ENCODE assay signal across 8 mouse cellular contexts in genomic region chr10:127210961-127211405, GRCm38 (mm10). TPM values are rescaled to one million over a fixed set of nuclear protein-coding genes. Genes with fewer than 3 reads are reported as not detected.
A peak's percentile ranks its signal among the peaks of the same experiment; 100 is the strongest.
DNase-seq lines count a peak whose midpoint lies in the region; ATAC-seq and TF ChIP-seq lines count a peak whose summit lies in the region.

No protein-coding gene starts in this region.

- H3K4me3 ChIP-seq in thymus, adult 2 months (ENCODE audit: control insufficient read depth, insufficient read depth, low read length), result peak overlapping the region; percentile 83
- peak overlapping the region; percentile 81 for H3K4me3 ChIP-seq in lung, embryonic 14.5 days (ENCODE audit: low read depth, low read length)
- H3K4me3 ChIP-seq in stomach, embryonic 15.5 days (replicated peaks), result peak overlapping the region; percentile 69

- no peaks in the 10 kb centered on the region for H3K9me3 ChIP-seq in lung, embryonic 14.5 days (ENCODE audit: low read depth, low read length)
- no peaks in the 10 kb centered on the region for H3K9me3 ChIP-seq in stomach, embryonic 15.5 days

- H3K9ac ChIP-seq in lung, embryonic 14.5 days, result peak overlapping the region; percentile 75
- H3K9ac ChIP-seq in stomach, embryonic 15.5 days, result peak overlapping the region; percentile 70; the same call in 1 of the 2 replicates

- peak overlapping the region; percentile 91 for H3K4me2 ChIP-seq in lung, embryonic 14.5 days
- peak overlapping the region; percentile 82 for H3K4me2 ChIP-seq in stomach, embryonic 15.5 days

- no peak for TF ChIP-seq CTCF in thymus, adult 2 months (IDR thresholded peaks at IDR 0.05; ENCODE audit: borderline replicate concordance, control insufficient read depth, extremely low read depth, insufficient read depth, low read length, poor library complexity)
- TF ChIP-seq CTCF in lung, embryonic 14.5 days (IDR thresholded peaks at IDR 0.05; ENCODE audit: low read depth), result no peak

- peak; percentile 75 for ATAC-seq in erythroid progenitor cell, adult 5-6 weeks (replicated peaks; ENCODE audit: low FRiP score, poor library complexity, severe bottlenecking)
- peak; percentile 72 for ATAC-seq in lung, embryonic 14.5 days (ENCODE audit: insufficient read depth)
- peak; percentile 47 for ATAC-seq in stomach, embryonic 15.5 days (ENCODE audit: insufficient read depth, low FRiP score, low read depth)

- no peaks in the 10 kb centered on the region; the same call in 1 of the 2 replicates for H3K36me3 ChIP-seq in thymus, adult 2 months (ENCODE audit: control insufficient read depth, insufficient read depth, low read length)
- H3K36me3 ChIP-seq in lung, embryonic 14.5 days (ENCODE audit: insufficient read depth), result peaks cover 23% of the 10 kb centered on the region
- H3K36me3 ChIP-seq in stomach, embryonic 15.5 days, result no peaks in the 10 kb centered on the region

- H3K27me3 ChIP-seq in thymus, adult 2 months (ENCODE audit: control insufficient read depth, insufficient read depth, low read length), result no peaks in the 10 kb centered on the region
- H3K27me3 ChIP-seq in lung, embryonic 14.5 days (ENCODE audit: insufficient read depth, low read length), result no peaks in the 10 kb centered on the region
- H3K27me3 ChIP-seq in stomach, embryonic 15.5 days (replicated peaks), result no peaks in the 10 kb centered on the region

- peaks cover 15% of the 10 kb centered on the region for H3K4me1 ChIP-seq in thymus, adult 2 months (replicated peaks; ENCODE audit: control insufficient read depth, insufficient read depth, low read length)
- no peaks in the 10 kb centered on the region for H3K4me1 ChIP-seq in lung, embryonic 14.5 days (ENCODE audit: insufficient read depth)
- H3K4me1 ChIP-seq in stomach, embryonic 15.5 days, result peaks cover 18% of the 10 kb centered on the region

- no peak overlapping the region for H3K27ac ChIP-seq in thymus, adult 2 months (ENCODE audit: control insufficient read depth, insufficient read depth, low read length)
- no peak overlapping the region for H3K27ac ChIP-seq in lung, embryonic 14.5 days (ENCODE audit: low read depth)
- H3K27ac ChIP-seq in stomach, embryonic 15.5 days, result peak overlapping the region; percentile 49; the same call in 1 of the 2 replicates

- 2% methylated on average over 25 of the region's 25 CpGs for WGBS in thymus, adult 2 months
- under 1% methylated on average over 24 of the region's 25 CpGs for WGBS in lung, embryonic 14.5 days
- WGBS in stomach, embryonic 15.5 days, result 1% methylated on average over 25 of the region's 25 CpGs

- TF ChIP-seq POLR2A in thymus, adult 2 months (IDR thresholded peaks at IDR 0.05; ENCODE audit: control insufficient read depth, extremely low read depth, insufficient read depth, low read length, poor library complexity), result no peak

- no peak for DNase-seq in thymus, adult 2 months
- no peak for DNase-seq in thymus, postnatal 0 days (ENCODE audit: low spot score)
- DNase-seq in kidney, adult 18-20 months, result peak; percentile 82
- DNase-seq in lung, embryonic 14.5 days, result peak; percentile 53
- DNase-seq in right cerebral cortex, postnatal 14 days, result no peak
- no peak for DNase-seq in cerebellum, postnatal 25 days

RNA-seq across cellular contexts. Expression of gene Pip4k2c, which starts 0.4 kb away (rescaled TPM):
- polyA plus RNA-seq in thymus, adult 2 months (2012; rRNA removed), result 34.4 and 36.1 TPM in 2 replicates
- 24.1 and 24.4 TPM in 2 replicates for polyA plus RNA-seq in thymus, postnatal 0 days (2015; fragmentation: Nextera tagmentation; extraction: Ambion mirVana)
- 31.4 and 61.6 TPM in 2 replicates for total RNA-seq in erythroid progenitor cell, adult 5-6 weeks (2015; ENCODE audit: low replicate concordance)
- 37.8 and 46.2 TPM in 2 replicates for total RNA-seq in erythroid progenitor cell, adult 5-6 weeks (2017; ENCODE audit: low replicate concordance)
- 17.8 and 21.0 TPM in 2 replicates for polyA plus RNA-seq in lung, embryonic 14.5 days (2014; fragmentation: Nextera tagmentation; extraction: Ambion mirVana)
- polyA plus RNA-seq in stomach, embryonic 15.5 days (2015; fragmentation: Nextera tagmentation; extraction: Ambion mirVana), result 29.9 and 32.3 TPM in 2 replicates

RNA-seq across cellular contexts. Expression of gene Dtx3, which starts 15.5 kb away (rescaled TPM):
- 222 and 263 TPM in 2 replicates for polyA plus RNA-seq in thymus, adult 2 months (2012; rRNA removed)
- 42.7 and 47.3 TPM in 2 replicates for polyA plus RNA-seq in thymus, postnatal 0 days (2015; fragmentation: Nextera tagmentation; extraction: Ambion mirVana)
- 18.9 and 22.0 TPM in 2 replicates for total RNA-seq in erythroid progenitor cell, adult 5-6 weeks (2015; ENCODE audit: low replicate concordance)
- total RNA-seq in erythroid progenitor cell, adult 5-6 weeks (2017; ENCODE audit: low replicate concordance), result 6.3 and 11.9 TPM in 2 replicates
- polyA plus RNA-seq in lung, embryonic 14.5 days (2014; fragmentation: Nextera tagmentation; extraction: Ambion mirVana), result 81.4 and 92.4 TPM in 2 replicates
- 90.4 and 106 TPM in 2 replicates for polyA plus RNA-seq in stomach, embryonic 15.5 days (2015; fragmentation: Nextera tagmentation; extraction: Ambion mirVana)

RNA-seq across cellular contexts. Expression of gene Arhgef25, which starts 21.1 kb away (rescaled TPM):
- polyA plus RNA-seq in thymus, adult 2 months (2012; rRNA removed), result 4.2 and 5.6 TPM in 2 replicates
- 3.7 and 4.5 TPM in 2 replicates for polyA plus RNA-seq in thymus, postnatal 0 days (2015; fragmentation: Nextera tagmentation; extraction: Ambion mirVana)
- 0.72 TPM in 1 of 2 replicates, not detected in the other for total RNA-seq in erythroid progenitor cell, adult 5-6 weeks (2015; ENCODE audit: low replicate concordance)
- 0.13 and 10.1 TPM in 2 replicates for total RNA-seq in erythroid progenitor cell, adult 5-6 weeks (2017; ENCODE audit: low replicate concordance)
- polyA plus RNA-seq in lung, embryonic 14.5 days (2014; fragmentation: Nextera tagmentation; extraction: Ambion mirVana), result 45.8 and 48.7 TPM in 2 replicates
- polyA plus RNA-seq in stomach, embryonic 15.5 days (2015; fragmentation: Nextera tagmentation; extraction: Ambion mirVana), result 65.9 and 69.9 TPM in 2 replicates

RNA-seq across cellular contexts. Expression of gene Slc26a10, which starts 30.5 kb away (rescaled TPM):
- polyA plus RNA-seq in thymus, adult 2 months (2012; rRNA removed), result 3.6 and 6.4 TPM in 2 replicates
- 1.6 and 2.6 TPM in 2 replicates for polyA plus RNA-seq in thymus, postnatal 0 days (2015; fragmentation: Nextera tagmentation; extraction: Ambion mirVana)
- not detected in 2 replicates for total RNA-seq in erythroid progenitor cell, adult 5-6 weeks (2015; ENCODE audit: low replicate concordance)
- total RNA-seq in erythroid progenitor cell, adult 5-6 weeks (2017; ENCODE audit: low replicate concordance), result not detected in 2 replicates
- 0.09 and 0.27 TPM in 2 replicates for polyA plus RNA-seq in lung, embryonic 14.5 days (2014; fragmentation: Nextera tagmentation; extraction: Ambion mirVana)
- polyA plus RNA-seq in stomach, embryonic 15.5 days (2015; fragmentation: Nextera tagmentation; extraction: Ambion mirVana), result 1.1 and 1.3 TPM in 2 replicates

RNA-seq across cellular contexts. Expression of gene B4galnt1, which starts 46.0 kb away (rescaled TPM):
- polyA plus RNA-seq in thymus, adult 2 months (2012; rRNA removed), result 196 and 239 TPM in 2 replicates
- polyA plus RNA-seq in thymus, postnatal 0 days (2015; fragmentation: Nextera tagmentation; extraction: Ambion mirVana), result 39.2 and 48.6 TPM in 2 replicates
- total RNA-seq in erythroid progenitor cell, adult 5-6 weeks (2015; ENCODE audit: low replicate concordance), result 25.2 and 34.2 TPM in 2 replicates
- total RNA-seq in erythroid progenitor cell, adult 5-6 weeks (2017; ENCODE audit: low replicate concordance), result 10.7 and 14.0 TPM in 2 replicates
- polyA plus RNA-seq in lung, embryonic 14.5 days (2014; fragmentation: Nextera tagmentation; extraction: Ambion mirVana), result 2.9 and 4.4 TPM in 2 replicates
- 29.4 and 31.4 TPM in 2 replicates for polyA plus RNA-seq in stomach, embryonic 15.5 days (2015; fragmentation: Nextera tagmentation; extraction: Ambion mirVana)

Comparison
In these comparisons a context has a peak if more than half of its experiments do, and no peak if none do; other contexts are left out.
1. DNase-seq: peak in kidney, adult 18-20 months (single experiment) and lung, embryonic 14.5 days (single experiment); none in thymus, adult 2 months (single experiment), thymus, postnatal 0 days (single experiment), right cerebral cortex, postnatal 14 days (single experiment) and cerebellum, postnatal 25 days (0 of 2).
2. Peak in every context shown above with its lines, with median percentiles within 50 percentile points of each other: H3K4me3 ChIP-seq and ATAC-seq.